Mouse (Mus musculus) heart, adult 2 months (tissue): ENCODE measurements around the gene Cyp1a2.

Experiments used
- CTCF ChIP-seq: fragments of 200-600 bp; IDR thresholded peaks from 2 replicates; pipeline ENCODE4 v1.8.1; 2022; ENCODE audit warnings: antibody characterized with exemption, mild to moderate bottlenecking, moderate library complexity
- POLR2A ChIP-seq: fragments of 200-500 bp; IDR thresholded peaks from 2 replicates; pipeline ENCODE4 v1.6.1; 2011; ENCODE audit warnings: mild to moderate bottlenecking, low read depth, low read length, control low read depth; ENCODE audit not compliant: insufficient read depth

DNA sequence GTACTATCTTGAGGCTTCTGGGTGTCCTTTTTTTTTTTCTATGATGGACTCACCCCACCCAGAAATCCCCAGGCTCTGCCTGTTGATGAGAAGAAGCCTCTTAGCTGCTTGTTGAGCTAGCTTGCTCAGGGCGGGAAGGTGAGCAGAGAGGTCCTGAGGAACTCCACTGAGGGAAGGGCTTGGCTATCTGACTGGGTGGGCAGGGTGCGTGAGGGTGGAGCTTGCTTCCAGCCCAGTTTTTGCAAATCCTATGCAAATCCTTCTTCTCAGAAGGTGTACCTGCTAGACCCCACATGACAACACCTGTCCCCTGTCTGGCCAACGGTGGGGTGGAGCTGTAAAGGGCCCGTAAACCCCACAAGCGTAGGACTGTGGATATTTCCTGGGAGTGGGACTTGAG lies 30.2 kb downstream of the Cyp1a2 start, which contains the start of gene Csk:
- TF ChIP-seq POLR2A (no peak), CTCF (no peak)
